12 mouse cellular contexts compared by ENCODE assay signal in the genomic region with DNA sequence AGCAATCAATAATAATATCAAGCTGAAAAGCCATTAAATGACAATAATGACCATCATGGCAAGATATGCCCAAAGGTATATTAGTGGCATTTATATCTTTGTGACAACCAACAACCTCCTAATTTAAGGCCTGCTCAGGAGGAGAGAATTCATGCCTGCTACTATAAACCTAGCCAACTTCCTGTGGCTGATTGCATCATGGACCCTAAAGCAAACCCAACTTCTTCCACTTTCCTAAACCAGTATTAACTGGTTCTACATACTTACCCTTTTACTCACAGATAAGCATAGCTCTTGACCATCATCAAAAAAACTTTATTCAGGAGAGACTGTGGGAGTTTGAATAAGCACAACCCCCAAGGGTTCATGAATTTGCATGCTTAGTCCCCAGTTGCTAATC. TPM values are rescaled to one million over a fixed set of nuclear protein-coding genes. Genes with fewer than 3 reads are reported as not detected.
"Had no signal": no experiment of that assay in that cellular context is flagged by ENCODE, and none has a peak within 500 bp of the region (broad histone marks: within the 10 kb centered on the region; RNA-seq: fewer than 3 reads in every experiment).

No protein-coding gene starts in this region.

RNA-seq across cellular contexts. Expression of gene Gsdmc3, which starts 2.2 kb away (rescaled TPM):
- total RNA-seq: forebrain, postnatal 0 days; gastrocnemius, adult 18-20 months; gastrocnemius, adult 2 months; gastrocnemius, adult 8-10 months; gastrocnemius, postnatal 10 days; gastrocnemius, postnatal 14 days; gastrocnemius, postnatal 25 days; gastrocnemius, postnatal 36 days; gastrocnemius, postnatal 4 days; heart, adult 18-20 months; heart, adult 2 months; heart, adult 8-10 months had no signal

RNA-seq across cellular contexts. Expression of gene Gsdmc2, which starts 31.2 kb away (rescaled TPM):
- total RNA-seq: forebrain, postnatal 0 days; gastrocnemius, adult 18-20 months; gastrocnemius, adult 2 months; gastrocnemius, adult 8-10 months; gastrocnemius, postnatal 14 days; gastrocnemius, postnatal 25 days; gastrocnemius, postnatal 36 days; gastrocnemius, postnatal 4 days; heart, adult 18-20 months; heart, adult 2 months; heart, adult 8-10 months had no signal

RNA-seq across cellular contexts. Expression of gene Gsdmc4, which starts 35.9 kb away (rescaled TPM):
- total RNA-seq: forebrain, postnatal 0 days; gastrocnemius, adult 18-20 months; gastrocnemius, adult 2 months; gastrocnemius, adult 8-10 months; gastrocnemius, postnatal 10 days; gastrocnemius, postnatal 14 days; gastrocnemius, postnatal 25 days; gastrocnemius, postnatal 36 days; gastrocnemius, postnatal 4 days; heart, adult 18-20 months; heart, adult 2 months; heart, adult 8-10 months had no signal
